Mouse (Mus musculus) forebrain, embryonic 14.5 days (tissue): ENCODE measurements around the gene Gjc1. TPM values are rescaled to one million over a fixed set of nuclear protein-coding genes. Genes with fewer than 3 reads are reported as not detected.

Experiments used
- ATAC-seq: fragments of 200-750 bp; cut with Nextera tagmentation; 2 replicates; pipeline ENCODE4 v1.8.0; 2017; ENCODE audit warnings: mild to moderate bottlenecking, moderate library complexity
- DNase-seq: peaks from one replicate; pipeline ENCODE4 v3.0.0-alpha.2; 2015; ENCODE audit warnings: low spot score
- H3K27ac ChIP-seq: fragments of 300-500 bp; sonication (generic); 2 replicates; pipeline ENCODE4 v1.5.1; 2014; ENCODE audit warnings: low read depth, mild to moderate bottlenecking, control low read depth, low read length, moderate library complexity
- H3K27me3 ChIP-seq: fragments of 300-500 bp; sonication (generic); replicated peaks from 2 replicates; pipeline ENCODE4 v1.6.1; 2014; ENCODE audit warnings: low read length, control low read depth, mixed read lengths; ENCODE audit not compliant: control insufficient read depth, insufficient read depth
- H3K36me3 ChIP-seq: fragments of 300-500 bp; sonication (generic); 2 replicates; pipeline ENCODE4 v1.6.1; 2014; ENCODE audit warnings: low read length, control low read depth; ENCODE audit not compliant: control insufficient read depth, insufficient read depth
- H3K4me1 ChIP-seq: fragments of 300-500 bp; sonication (generic); 2 replicates; pipeline ENCODE4 v1.6.1; 2014; ENCODE audit warnings: antibody characterized with exemption, low read length, control low read depth; ENCODE audit not compliant: control insufficient read depth, insufficient read depth
- H3K4me2 ChIP-seq: fragments of 300-500 bp; sonication (generic); 2 replicates; pipeline ENCODE4 v1.6.1; 2014; ENCODE audit warnings: mild to moderate bottlenecking, control low read depth, low read length
- H3K4me3 ChIP-seq: fragments of 300-500 bp; sonication (generic); 2 replicates; pipeline ENCODE4 v1.5.1; 2014; ENCODE audit warnings: low read depth, low read length, control low read depth
- H3K9ac ChIP-seq: fragments of 300-500 bp; sonication (generic); 2 replicates; pipeline ENCODE4 v1.6.1; 2014; ENCODE audit warnings: mild to moderate bottlenecking, low read length, control low read depth, moderate library complexity
- H3K9me3 ChIP-seq: fragments of 300-500 bp; sonication (generic); replicated peaks from 2 replicates; pipeline ENCODE4 v1.6.1; 2016; ENCODE audit warnings: low read length, control low read depth, mixed read lengths; ENCODE audit not compliant: control insufficient read depth
- WGBS: fragments of 180-500 bp; shearing (Covaris S2); extraction: QIAGEN DNeasy Blood & Tissue Kit; methylation state at CpG from one replicate; pipeline ENCODE4 v1.1.7; 2014; 5-methylcytosine and 5-hydroxymethylcytosine counted together
- polyA plus RNA-seq: library from polyadenylated mRNA; unstranded; fragments of >200 nt; fragmentation: Nextera tagmentation; extraction: Ambion mirVana; gene quantifications from 2 replicates; pipeline ENCODE4 v1.2.1, GENCODE M21; 2014

Gene Gjc1
- polyA plus RNA-seq, 1 experiment from 2014 or later, result 41.5 TPM

DNA sequence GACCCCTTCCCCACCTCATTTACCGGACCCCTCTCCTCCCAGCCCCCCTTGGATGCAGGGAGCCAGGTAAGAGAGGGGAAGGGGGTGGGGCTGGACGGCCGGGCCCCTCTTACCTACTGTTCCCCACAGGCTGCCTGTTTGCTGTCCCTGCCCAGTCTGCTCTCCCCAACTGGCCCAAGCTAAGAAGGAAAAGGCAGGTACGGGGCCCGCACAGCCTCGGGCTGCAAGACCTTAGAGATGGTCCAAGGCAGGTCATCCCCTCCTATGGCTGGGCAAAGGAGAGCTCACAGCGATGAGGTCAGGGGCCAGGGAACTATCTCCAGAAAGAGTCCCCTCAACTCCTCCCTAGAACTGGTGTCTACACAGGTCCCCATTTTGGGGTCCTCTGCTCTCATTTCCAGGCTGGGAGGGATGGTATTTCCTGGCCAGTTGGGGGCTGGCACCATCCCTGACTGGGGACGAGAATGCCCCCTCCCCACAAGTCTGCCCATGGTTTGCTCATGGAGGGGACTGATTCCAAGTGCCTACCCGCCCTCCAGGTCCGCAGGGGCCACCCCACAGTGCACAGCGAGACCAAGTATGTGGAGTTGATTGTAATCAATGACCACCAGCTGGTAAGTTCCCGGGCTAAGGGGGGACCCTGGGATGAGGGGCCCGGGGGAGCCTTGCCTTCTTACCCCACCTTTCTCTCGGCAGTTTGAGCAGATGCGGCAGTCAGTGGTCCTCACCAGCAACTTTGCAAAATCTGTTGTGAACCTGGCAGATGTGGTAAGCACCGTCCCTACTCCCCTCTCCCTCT, 47.4 kb downstream of the Gjc1 start:
- Histone ChIP-seq H3K4me1 (peaks cover 18% of the 10 kb centered on the region), H3K27ac (no peak overlapping the region), H3K9ac (no peak overlapping the region), H3K27me3 (no peaks in the 10 kb centered on the region), H3K4me2 (no peak overlapping the region), H3K4me3 (no peak overlapping the region), H3K9me3 (no peaks in the 10 kb centered on the region), H3K36me3 (peaks cover 13% of the 10 kb centered on the region; the same call in 1 of the 2 replicates)
- ATAC-seq (no peak), DNase-seq (no peak)
- WGBS, result 26% methylated on average over 16 of the region's 16 CpGs

DNA sequence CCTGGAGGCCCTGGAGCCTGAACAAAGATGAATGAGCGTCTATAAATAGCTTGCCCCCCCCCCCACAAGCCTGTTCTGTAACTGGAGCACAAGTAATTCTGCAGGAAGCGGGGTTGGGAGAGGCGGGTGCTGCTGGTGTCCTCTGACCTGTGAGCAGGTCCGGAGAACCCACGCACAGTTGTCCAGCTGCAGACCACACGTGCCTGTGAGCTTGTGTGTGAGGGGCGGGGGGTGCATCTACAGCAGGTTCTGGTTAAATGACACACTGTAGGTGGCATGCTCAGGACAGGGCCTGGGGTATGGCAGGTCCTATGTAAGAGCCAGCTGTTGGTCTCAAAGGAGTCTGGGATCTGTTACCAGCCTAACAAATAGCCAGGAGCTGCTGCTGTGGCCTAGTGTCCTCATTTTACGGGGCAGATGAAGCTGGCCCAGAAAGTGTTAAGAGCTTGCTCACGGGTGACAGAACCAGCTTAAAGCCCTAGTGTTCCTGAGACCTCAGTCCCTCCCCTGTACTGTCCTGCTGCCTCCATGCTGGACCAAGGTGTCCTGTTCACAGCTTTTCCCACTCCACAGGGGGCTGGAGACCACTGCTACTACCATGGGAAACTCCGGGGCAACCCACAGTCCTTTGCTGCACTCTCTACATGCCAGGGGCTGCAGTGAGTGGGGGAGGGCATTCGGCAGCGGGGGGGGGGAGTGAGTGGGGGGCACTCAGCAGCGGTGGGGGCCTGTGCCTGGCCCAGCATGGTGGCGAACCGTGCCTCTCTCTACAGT, 48.7 kb downstream of the Gjc1 start:
- H3K36me3 ChIP-seq, result 0 out of 2 replicates have a peak, but pooled peaks cover under 1% of the 10 kb centered on the region
- WGBS, result 53% methylated on average over 15 of the region's 15 CpGs
- no peaks in the 10 kb centered on the region for H3K9me3 ChIP-seq
- no peak overlapping the region for H3K4me3 ChIP-seq
- H3K4me2 ChIP-seq, result no peak overlapping the region
- ATAC-seq, result no peak
- H3K9ac ChIP-seq, result no peak overlapping the region
- no peak for DNase-seq
- no peaks in the 10 kb centered on the region for H3K27me3 ChIP-seq
- H3K4me1 ChIP-seq, result peaks cover 18% of the 10 kb centered on the region
- H3K27ac ChIP-seq, result no peak overlapping the region

DNA sequence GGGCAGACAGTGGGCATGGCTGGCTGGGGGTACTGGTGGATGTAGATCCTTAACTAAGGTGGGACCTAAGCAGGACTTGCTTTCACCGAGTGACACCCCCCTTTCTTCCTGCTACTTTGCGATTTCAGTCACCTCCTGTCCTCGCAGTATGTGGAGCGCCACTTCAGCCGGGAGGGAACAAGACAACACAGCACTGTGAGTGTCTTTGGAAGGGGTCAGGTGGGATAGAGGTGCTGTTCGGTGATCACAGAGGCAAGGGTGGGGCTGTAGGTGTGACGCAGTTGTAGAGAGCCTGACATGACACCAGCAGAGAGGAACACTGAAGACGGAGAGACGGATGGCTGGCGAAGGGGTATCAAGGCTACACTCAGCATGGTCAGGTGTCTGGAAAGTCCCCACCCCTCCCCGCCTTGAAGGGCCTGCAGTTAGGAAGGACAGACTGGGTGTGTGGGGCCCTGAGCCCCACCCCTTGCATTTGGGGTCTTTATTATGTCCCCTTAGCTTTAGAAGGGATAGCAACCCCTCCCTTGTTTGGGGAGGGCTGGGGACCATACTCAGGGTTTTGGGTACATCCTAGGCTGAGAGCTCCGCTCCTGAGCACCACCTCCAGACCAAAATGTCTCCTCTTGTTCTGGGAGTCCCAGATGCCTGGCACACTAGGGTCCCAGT, 49.4 kb downstream of the Gjc1 start:
- no peak for ATAC-seq
- no peaks in the 10 kb centered on the region for H3K36me3 ChIP-seq
- WGBS, result 83% methylated on average over 12 of the region's 12 CpGs

DNA sequence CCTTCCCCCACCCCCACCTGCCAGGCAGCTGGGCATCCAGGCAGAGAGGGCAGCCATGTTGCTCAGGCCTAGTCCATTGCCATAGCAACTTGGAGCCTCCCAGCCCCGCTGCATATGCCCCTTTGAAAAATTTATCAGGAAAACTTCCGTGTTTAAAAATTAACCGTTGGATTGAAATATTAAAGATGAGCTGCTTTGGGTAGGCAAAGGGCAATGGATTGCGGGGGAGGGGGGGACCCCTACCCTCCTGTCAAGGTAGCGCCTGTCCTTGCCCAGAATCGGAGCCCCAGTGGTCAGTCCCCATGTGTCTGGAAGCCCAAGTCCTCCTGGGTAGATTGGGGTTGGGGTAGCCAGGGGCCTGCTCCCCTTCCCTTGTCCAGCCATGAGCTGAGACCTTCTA, 50.4 kb downstream of the Gjc1 start:
- DNase-seq, result no peak
- 89% methylated on average over 6 of the region's 6 CpGs for WGBS
- H3K36me3 ChIP-seq, result no peaks in the 10 kb centered on the region
- no peak for ATAC-seq
- H3K9ac ChIP-seq, result no peak overlapping the region
- no peak overlapping the region for H3K27ac ChIP-seq
- no peak overlapping the region for H3K4me3 ChIP-seq
- no peak overlapping the region for H3K4me2 ChIP-seq
- H3K9me3 ChIP-seq, result no peaks in the 10 kb centered on the region
- peaks cover 10% of the 10 kb centered on the region; the same call in 1 of the 2 replicates for H3K4me1 ChIP-seq
- no peaks in the 10 kb centered on the region for H3K27me3 ChIP-seq

More for the DNA sequence above, 49.4 kb downstream of the Gjc1 start:
- Histone ChIP-seq H3K4me1 (peaks cover 13% of the 10 kb centered on the region), H3K4me3 (no peak overlapping the region), H3K27me3 (no peaks in the 10 kb centered on the region), H3K9ac (no peak overlapping the region), H3K27ac (no peak overlapping the region), H3K4me2 (no peak overlapping the region), H3K9me3 (no peaks in the 10 kb centered on the region)
- no peak for DNase-seq

DNA sequence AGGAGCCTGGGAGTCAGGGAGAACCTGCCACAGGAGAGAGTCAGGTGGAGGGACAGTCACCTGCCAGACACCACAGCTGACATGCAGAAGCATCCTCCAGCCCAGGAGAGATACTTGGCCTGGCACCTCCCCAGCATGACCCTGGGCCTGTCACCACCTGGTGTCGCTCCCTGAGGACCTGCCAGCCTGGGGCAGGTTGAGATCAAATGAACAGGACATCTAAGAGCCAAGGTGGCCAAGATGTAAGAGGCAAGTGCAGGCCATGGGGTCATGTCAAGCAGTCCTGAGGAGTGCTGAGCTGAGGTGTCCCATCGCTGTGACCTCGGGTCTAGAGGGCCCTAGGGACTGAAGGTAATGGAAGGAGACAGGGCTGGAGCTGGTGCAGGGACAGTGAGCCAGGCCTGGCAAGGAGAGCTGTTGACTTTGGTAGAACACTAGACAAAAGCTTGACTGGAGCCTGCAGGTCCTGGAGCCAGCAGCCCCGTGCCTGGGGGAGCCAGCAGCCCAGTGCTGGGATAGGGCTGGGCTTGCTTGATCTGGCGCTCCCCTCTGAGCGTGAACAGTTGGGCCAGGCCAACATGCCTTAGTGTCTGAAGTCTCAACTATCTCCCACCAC, 52.3 kb downstream of the Gjc1 start:
- peaks cover 8% of the 10 kb centered on the region for H3K4me1 ChIP-seq

DNA sequence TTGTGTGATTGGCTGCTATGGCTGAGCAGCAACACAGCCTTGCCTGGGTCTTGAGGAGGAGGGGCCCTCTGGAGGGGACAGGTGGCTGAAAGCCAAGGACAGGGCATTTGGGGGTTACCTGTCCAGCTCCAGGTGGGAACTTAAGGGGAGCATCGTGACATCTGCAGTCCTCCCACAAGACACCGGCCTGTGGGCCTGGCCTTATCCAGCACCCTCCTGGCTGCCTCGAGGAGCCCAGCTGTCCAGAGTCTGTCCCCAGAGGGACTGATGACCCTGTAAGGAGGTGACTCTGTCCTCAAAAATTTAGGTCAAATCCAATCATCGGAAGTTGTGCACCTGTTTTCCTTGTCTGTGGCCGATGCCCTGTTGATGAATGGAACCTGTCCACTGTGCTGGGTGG, 54.1 kb downstream of the Gjc1 start:
- Histone ChIP-seq H3K27ac (no peak overlapping the region), H3K27me3 (0 out of 2 replicates have a peak, but pooled peaks cover 3% of the 10 kb centered on the region), H3K4me3 (no peak overlapping the region), H3K36me3 (no peaks in the 10 kb centered on the region), H3K9me3 (no peaks in the 10 kb centered on the region), H3K4me2 (no peak overlapping the region), H3K9ac (no peak overlapping the region), H3K4me1 (peaks cover 7% of the 10 kb centered on the region)
- no peak for ATAC-seq
- no peak for DNase-seq
- WGBS, result 91% methylated on average over 5 of the region's 5 CpGs

More for the DNA sequence above, 52.3 kb downstream of the Gjc1 start:
- Histone ChIP-seq H3K9ac (no peak overlapping the region), H3K4me2 (no peak overlapping the region), H3K27ac (no peak overlapping the region), H3K4me3 (no peak overlapping the region), H3K36me3 (no peaks in the 10 kb centered on the region), H3K27me3 (no peaks in the 10 kb centered on the region), H3K9me3 (no peaks in the 10 kb centered on the region)
- 74% methylated on average over 6 of the region's 6 CpGs for WGBS
- ATAC-seq, result no peak
- no peak for DNase-seq

DNA sequence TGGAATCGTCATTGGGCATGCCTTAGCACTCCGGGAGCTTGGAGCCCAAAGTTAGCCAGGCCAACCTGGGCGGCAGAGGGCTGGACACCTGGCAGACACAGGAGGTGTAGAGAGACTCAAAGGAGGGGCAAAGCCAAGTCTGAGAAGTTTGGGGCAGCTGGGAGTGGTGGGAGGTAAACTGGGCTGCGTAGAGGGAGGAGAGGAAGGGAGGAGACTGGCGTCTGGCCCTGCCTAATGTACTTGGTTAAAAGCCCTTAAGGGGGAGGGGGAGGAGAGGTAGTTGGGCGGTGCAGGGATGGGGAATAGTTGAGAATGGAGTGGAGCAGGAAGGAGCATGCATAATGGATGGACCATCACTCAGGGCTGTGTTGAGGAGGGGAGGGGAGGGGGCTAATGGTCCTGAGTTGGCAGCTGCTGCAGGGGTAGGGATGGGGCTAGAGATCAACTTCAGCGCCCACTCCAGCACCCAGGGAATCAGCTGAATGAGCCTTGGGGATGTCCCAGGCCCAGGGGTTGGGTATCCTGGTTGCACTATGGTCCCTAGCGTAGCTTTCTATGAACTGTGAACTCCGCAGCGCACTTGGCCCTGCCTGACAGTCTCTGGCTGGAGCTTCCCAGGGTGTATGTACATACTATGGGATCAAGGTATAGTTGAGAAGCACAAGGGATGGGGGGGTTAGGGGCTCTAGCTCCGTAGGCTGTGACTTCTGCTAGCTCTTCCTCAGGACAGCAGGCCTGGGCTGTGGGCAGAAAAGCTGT, 56.3 kb downstream of the Gjc1 start:
- H3K4me1 ChIP-seq, result peaks cover 7% of the 10 kb centered on the region
- H3K4me2 ChIP-seq, result no peak overlapping the region
- WGBS, result 56% methylated on average over 11 of the region's 11 CpGs
- no peaks in the 10 kb centered on the region for H3K36me3 ChIP-seq
- DNase-seq (no peak), ATAC-seq (no peak)
- no peak overlapping the region for H3K4me3 ChIP-seq
- no peaks in the 10 kb centered on the region for H3K9me3 ChIP-seq
- H3K27ac ChIP-seq, result no peak overlapping the region
- 0 out of 2 replicates have a peak, but pooled peaks cover 3% of the 10 kb centered on the region for H3K27me3 ChIP-seq
- H3K9ac ChIP-seq, result no peak overlapping the region

DNA sequence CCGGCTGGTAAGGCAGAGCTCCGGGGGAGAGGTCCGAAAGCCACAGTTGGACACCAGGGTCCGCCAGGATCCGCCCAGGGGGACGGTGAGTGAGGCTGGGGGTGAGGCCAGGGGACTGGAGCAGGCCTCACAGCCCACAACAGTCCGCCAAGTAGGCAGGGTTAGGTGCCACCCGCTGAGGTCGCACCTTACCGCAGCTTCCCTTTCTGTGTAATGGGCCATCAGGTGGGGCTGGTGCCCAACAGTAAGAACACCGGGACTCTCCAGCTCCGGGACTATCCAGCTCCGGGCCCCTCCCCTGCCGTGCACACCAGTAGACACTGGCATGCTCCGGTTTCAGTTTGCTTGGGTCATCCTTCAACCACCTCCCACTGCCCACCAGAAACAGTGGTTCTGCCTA, 57.3 kb downstream of the Gjc1 start:
- ATAC-seq, result peak; percentile 6; the same call in 1 of the 2 replicates
- peak overlapping the region; percentile 62 for H3K4me3 ChIP-seq

More for the DNA sequence above, 57.3 kb downstream of the Gjc1 start:
- Histone ChIP-seq H3K4me2 (peak overlapping the region; percentile 99), H3K9me3 (no peaks in the 10 kb centered on the region), H3K4me1 (peaks cover 7% of the 10 kb centered on the region), H3K9ac (peak overlapping the region; percentile 83), H3K27ac (no peak overlapping the region), H3K36me3 (no peaks in the 10 kb centered on the region), H3K27me3 (0 out of 2 replicates have a peak, but pooled peaks cover 3% of the 10 kb centered on the region)
- WGBS, result 13% methylated on average over 15 of the region's 15 CpGs
- no peak for DNase-seq
